Mouse (Mus musculus) liver, embryonic 12.5 days (tissue): ENCODE measurements around the gene Agbl4. TPM values are rescaled to one million over a fixed set of nuclear protein-coding genes. Genes with fewer than 3 reads are reported as not detected.

Experiments
- ATAC-seq: fragments of 200-750 bp; cut with Nextera tagmentation; 2 replicates; pipeline ENCODE4 v1.8.0; 2017; ENCODE audit warnings: moderate number of reproducible peaks, mild to moderate bottlenecking, moderate library complexity
- H3K27ac ChIP-seq: fragments of 300-500 bp; sonication (generic); 2 replicates; pipeline ENCODE4 v1.5.1; 2016; ENCODE audit warnings: mild to moderate bottlenecking
- H3K27me3 ChIP-seq: fragments of 300-500 bp; sonication (generic); replicated peaks from 2 replicates; pipeline ENCODE4 v1.6.1; 2016; ENCODE audit warnings: mild to moderate bottlenecking, moderate library complexity
- H3K36me3 ChIP-seq: fragments of 300-500 bp; sonication (generic); 2 replicates; pipeline ENCODE4 v1.6.1; 2016; ENCODE audit warnings: mild to moderate bottlenecking, moderate library complexity
- H3K4me1 ChIP-seq: fragments of 300-500 bp; sonication (generic); 2 replicates; pipeline ENCODE4 v1.6.1; 2016
- H3K4me2 ChIP-seq: fragments of 300-500 bp; sonication (generic); 2 replicates; pipeline ENCODE4 v1.6.1; 2016; ENCODE audit warnings: mild to moderate bottlenecking, moderate library complexity
- H3K4me3 ChIP-seq: fragments of 300-500 bp; sonication (generic); 2 replicates; pipeline ENCODE4 v1.5.1; 2016; ENCODE audit warnings: mild to moderate bottlenecking, moderate library complexity
- H3K9ac ChIP-seq: fragments of 300-500 bp; sonication (generic); 2 replicates; pipeline ENCODE4 v1.6.1; 2016; ENCODE audit warnings: mild to moderate bottlenecking, moderate library complexity
- H3K9me3 ChIP-seq: fragments of 300-500 bp; sonication (generic); replicated peaks from 2 replicates; pipeline ENCODE4 v1.6.1; 2016; ENCODE audit warnings: mild to moderate bottlenecking, moderate library complexity
- WGBS: fragments of 180-500 bp; shearing (Covaris S2); methylation state at CpG from one replicate; pipeline ENCODE4 v1.1.7; 2016; ENCODE audit not compliant: insufficient replicate concordance; 5-methylcytosine and 5-hydroxymethylcytosine counted together
- polyA plus RNA-seq: library from polyadenylated mRNA; unstranded; fragments of >200 nt; fragmentation: Nextera tagmentation; extraction: Ambion mirVana; gene quantifications from 2 replicates; pipeline ENCODE4 v1.2.1, GENCODE M21; 2016

Gene Agbl4
- polyA plus RNA-seq, 1 experiment from 2014 or later = not detected

GRCm38 (mm10) chr4:111417716-111418115, 1020.3 kb downstream of the Agbl4 start:
- Histone ChIP-seq H3K4me3 (no peak overlapping the region), H3K27me3 (peaks cover 27% of the 10 kb centered on the region), H3K27ac (no peak overlapping the region), H3K9ac (no peak overlapping the region), H3K36me3 (no peaks in the 10 kb centered on the region), H3K9me3 (no peaks in the 10 kb centered on the region), H3K4me1 (no peaks in the 10 kb centered on the region), H3K4me2 (no peak overlapping the region)
- WGBS = 70% methylated on average over 5 of the region's 5 CpGs
- ATAC-seq = no peak

DNA sequence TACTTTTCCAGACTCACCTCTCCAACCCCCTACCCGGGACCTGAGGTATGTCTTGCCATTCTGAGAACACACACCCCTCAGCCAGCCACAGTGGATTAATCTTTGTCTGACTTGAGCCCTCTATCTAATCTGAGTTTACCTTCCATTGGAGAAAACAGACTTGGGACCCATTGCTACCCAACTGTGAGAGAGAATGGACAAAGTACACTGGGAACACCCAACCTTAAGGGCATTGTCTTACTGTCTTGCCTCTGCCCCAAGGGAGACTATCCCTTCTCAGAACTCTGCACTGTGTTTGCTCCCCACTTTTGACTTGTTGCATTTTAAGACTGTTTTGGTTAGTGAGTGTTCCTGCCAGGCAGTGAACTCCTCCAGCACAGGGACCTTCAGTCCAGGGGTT, 1022.0 kb downstream of the Agbl4 start:
- no peaks in the 10 kb centered on the region for H3K9me3 ChIP-seq
- no peak overlapping the region for H3K9ac ChIP-seq
- H3K4me2 ChIP-seq = no peak overlapping the region
- H3K36me3 ChIP-seq = no peaks in the 10 kb centered on the region
- no peak for ATAC-seq
- peaks cover 22% of the 10 kb centered on the region for H3K27me3 ChIP-seq
- no peaks in the 10 kb centered on the region for H3K4me1 ChIP-seq
- H3K27ac ChIP-seq = no peak overlapping the region
- no peak overlapping the region for H3K4me3 ChIP-seq
- 61% methylated on average over 1 of the region's 1 CpGs for WGBS

- no peaks in the 10 kb centered on the region for H3K36me3 ChIP-seq
- ATAC-seq = no peak
- no peak overlapping the region for H3K9ac ChIP-seq
- peaks cover 17% of the 10 kb centered on the region for H3K27me3 ChIP-seq
- H3K4me1 ChIP-seq = no peaks in the 10 kb centered on the region
- H3K4me2 ChIP-seq = no peak overlapping the region
- no peak overlapping the region for H3K27ac ChIP-seq
- WGBS = 81% methylated on average over 3 of the region's 3 CpGs
- no peak overlapping the region for H3K4me3 ChIP-seq
- H3K9me3 ChIP-seq = no peaks in the 10 kb centered on the region
Observed at GRCm38 (mm10) chr4:111420031-111420430, 1022.6 kb downstream of the Agbl4 start.

DNA sequence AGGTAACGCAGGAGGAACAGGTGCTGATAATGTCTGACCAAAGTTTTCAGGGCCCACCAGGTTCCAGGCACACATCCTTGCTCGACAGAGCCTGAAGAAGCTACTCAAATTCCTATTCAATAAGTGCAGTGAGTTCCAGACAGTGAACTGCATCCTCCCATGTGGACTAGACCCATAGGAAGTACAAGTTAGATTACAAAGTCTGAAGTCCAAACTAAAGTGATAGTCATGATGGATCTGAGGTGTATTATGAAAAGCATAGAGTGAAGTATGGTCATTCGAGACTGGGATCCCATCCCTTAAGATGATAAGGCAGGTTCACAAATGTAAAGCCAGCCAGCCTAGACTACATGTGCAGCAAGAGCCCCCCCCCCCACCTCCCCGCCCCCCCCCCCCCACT, 1023.5 kb downstream of the Agbl4 start:
- H3K9ac ChIP-seq = no peak overlapping the region
- no peaks in the 10 kb centered on the region for H3K36me3 ChIP-seq
- H3K9me3 ChIP-seq = no peaks in the 10 kb centered on the region
- no peaks in the 10 kb centered on the region for H3K4me1 ChIP-seq
- no peak for ATAC-seq
- 54% methylated on average over 4 of the region's 4 CpGs for WGBS
- no peak overlapping the region for H3K27ac ChIP-seq
- no peak overlapping the region for H3K4me3 ChIP-seq
- H3K4me2 ChIP-seq = no peak overlapping the region
- peaks cover 8% of the 10 kb centered on the region for H3K27me3 ChIP-seq

- Histone ChIP-seq H3K36me3 (no peaks in the 10 kb centered on the region), H3K27me3 (no peaks in the 10 kb centered on the region), H3K4me3 (no peak overlapping the region), H3K4me1 (no peaks in the 10 kb centered on the region), H3K9ac (no peak overlapping the region), H3K9me3 (no peaks in the 10 kb centered on the region), H3K27ac (no peak overlapping the region), H3K4me2 (no peak overlapping the region)
- ATAC-seq = no peak
- WGBS = 60% methylated on average over 6 of the region's 6 CpGs
Observed at GRCm38 (mm10) chr4:111421785-111422184, 1024.3 kb downstream of the Agbl4 start.

DNA sequence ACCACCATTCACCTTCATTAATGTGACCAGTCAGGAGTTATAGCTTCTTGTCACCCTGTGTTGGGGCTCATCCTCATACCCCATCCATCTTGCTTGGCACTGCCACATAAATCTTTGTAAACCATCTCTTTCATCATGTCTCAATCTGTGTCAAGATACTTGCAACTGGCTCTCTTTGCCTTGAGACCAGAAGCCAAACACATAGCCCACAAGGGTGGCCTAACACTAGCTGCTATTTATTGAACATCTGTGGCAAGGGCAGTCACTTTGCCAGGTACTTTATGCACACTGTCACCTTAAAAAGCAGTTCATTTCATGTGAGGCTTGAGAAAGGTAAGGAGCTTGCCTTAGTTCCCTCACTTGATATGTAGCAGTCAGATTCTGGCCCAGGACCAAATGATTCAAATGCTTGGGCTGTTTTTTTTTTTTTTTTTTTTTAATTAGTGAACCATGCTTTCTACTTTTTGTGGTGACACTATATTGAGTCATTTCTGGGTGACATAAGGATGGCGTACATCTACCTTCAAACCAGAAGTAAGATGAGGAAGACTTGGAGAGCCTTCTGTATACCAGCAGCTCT, 1027.0 kb downstream of the Agbl4 start:
- no peak overlapping the region for H3K9ac ChIP-seq
- no peaks in the 10 kb centered on the region for H3K9me3 ChIP-seq
- H3K4me1 ChIP-seq = no peaks in the 10 kb centered on the region
- 63% methylated on average over 1 of the region's 1 CpGs for WGBS
- H3K36me3 ChIP-seq = no peaks in the 10 kb centered on the region
- H3K27me3 ChIP-seq = no peaks in the 10 kb centered on the region
- no peak overlapping the region for H3K4me3 ChIP-seq
- no peak overlapping the region for H3K27ac ChIP-seq
- ATAC-seq = no peak
- H3K4me2 ChIP-seq = no peak overlapping the region

- ATAC-seq = 0 out of 2 replicates have a peak, but pooled peaks have one; percentile 35
- Histone ChIP-seq H3K9ac (no peak overlapping the region), H3K27ac (no peak overlapping the region), H3K36me3 (no peaks in the 10 kb centered on the region), H3K4me1 (no peaks in the 10 kb centered on the region), H3K4me3 (no peak overlapping the region), H3K27me3 (no peaks in the 10 kb centered on the region), H3K9me3 (no peaks in the 10 kb centered on the region), H3K4me2 (no peak overlapping the region)
- WGBS = 35% methylated on average over 6 of the region's 6 CpGs
Observed at GRCm38 (mm10) chr4:111425170-111425569, 1027.7 kb downstream of the Agbl4 start.

DNA sequence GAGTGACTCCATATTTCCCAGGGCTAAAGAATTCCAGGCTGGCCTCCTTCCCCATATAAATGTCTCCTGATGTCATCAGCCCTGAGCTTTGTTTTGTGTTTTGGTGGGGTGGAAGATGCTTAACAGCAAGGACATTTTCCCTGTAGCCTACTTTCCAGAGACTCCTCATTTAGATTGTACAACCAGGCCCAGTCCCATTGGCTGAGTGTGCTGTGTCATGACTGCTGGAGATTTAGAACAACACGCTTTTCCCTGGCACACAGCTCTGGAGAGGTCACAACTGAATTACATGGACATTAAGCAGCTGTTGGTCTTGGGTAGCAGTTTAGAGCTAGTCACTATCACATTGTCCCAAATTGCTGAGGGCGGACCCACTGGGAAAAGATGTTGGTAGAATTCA, 1033.7 kb downstream of the Agbl4 start:
- WGBS = 62% methylated on average over 2 of the region's 2 CpGs
- no peak for ATAC-seq
- Histone ChIP-seq H3K4me3 (no peak overlapping the region), H3K27me3 (no peaks in the 10 kb centered on the region), H3K4me2 (no peak overlapping the region), H3K27ac (no peak overlapping the region), H3K36me3 (no peaks in the 10 kb centered on the region), H3K4me1 (no peaks in the 10 kb centered on the region), H3K9ac (no peak overlapping the region), H3K9me3 (no peaks in the 10 kb centered on the region)

DNA sequence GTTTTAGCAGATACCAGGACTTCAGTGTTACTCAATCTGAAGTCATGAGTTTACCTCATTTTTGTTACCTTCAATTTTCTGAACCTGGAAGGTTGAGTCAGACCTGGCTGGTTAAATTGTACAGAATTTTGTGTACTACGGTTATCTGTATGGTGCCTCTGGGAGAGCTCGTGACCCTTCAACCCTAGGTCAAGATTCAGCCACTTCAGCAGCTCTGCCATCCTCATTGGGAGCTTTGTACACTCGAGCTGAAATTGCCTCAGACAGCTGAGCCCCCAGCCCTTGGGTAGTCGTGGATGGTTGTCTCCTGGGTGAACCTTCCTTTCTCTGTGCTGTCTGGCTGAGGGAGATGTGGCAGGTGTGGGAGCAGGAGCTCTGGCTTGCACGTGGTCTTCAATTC, 1034.6 kb downstream of the Agbl4 start:
- Histone ChIP-seq H3K27ac (no peak overlapping the region), H3K36me3 (no peaks in the 10 kb centered on the region), H3K9ac (no peak overlapping the region), H3K4me3 (no peak overlapping the region), H3K9me3 (no peaks in the 10 kb centered on the region), H3K4me1 (no peaks in the 10 kb centered on the region), H3K27me3 (no peaks in the 10 kb centered on the region), H3K4me2 (no peak overlapping the region)
- ATAC-seq = no peak
- WGBS = 59% methylated on average over 5 of the region's 5 CpGs

DNA sequence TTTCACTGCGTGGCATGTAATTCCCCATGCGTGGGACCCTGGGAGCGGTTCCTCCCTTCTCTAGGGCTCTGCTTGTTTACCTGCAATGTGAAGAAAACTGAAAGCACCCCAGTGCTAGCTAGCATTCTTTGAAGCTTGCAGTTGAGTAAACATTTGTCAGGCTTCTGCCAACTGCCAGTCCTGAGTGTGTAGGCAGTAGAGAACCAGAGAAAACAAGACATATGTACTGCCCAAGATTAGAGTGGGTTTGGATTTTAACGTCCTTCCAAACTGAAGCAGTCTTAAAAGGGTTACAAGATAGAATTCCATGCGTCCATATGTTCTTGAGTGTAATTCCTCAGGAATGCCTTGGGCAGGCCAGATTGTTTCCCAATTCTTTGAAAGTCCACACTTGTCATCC, 1035.0 kb downstream of the Agbl4 start:
- Histone ChIP-seq H3K4me2 (no peak overlapping the region), H3K4me1 (no peaks in the 10 kb centered on the region), H3K27me3 (no peaks in the 10 kb centered on the region), H3K36me3 (no peaks in the 10 kb centered on the region), H3K9me3 (no peaks in the 10 kb centered on the region), H3K27ac (no peak overlapping the region), H3K9ac (no peak overlapping the region), H3K4me3 (no peak overlapping the region)
- 54% methylated on average over 5 of the region's 5 CpGs for WGBS
- no peak for ATAC-seq

DNA sequence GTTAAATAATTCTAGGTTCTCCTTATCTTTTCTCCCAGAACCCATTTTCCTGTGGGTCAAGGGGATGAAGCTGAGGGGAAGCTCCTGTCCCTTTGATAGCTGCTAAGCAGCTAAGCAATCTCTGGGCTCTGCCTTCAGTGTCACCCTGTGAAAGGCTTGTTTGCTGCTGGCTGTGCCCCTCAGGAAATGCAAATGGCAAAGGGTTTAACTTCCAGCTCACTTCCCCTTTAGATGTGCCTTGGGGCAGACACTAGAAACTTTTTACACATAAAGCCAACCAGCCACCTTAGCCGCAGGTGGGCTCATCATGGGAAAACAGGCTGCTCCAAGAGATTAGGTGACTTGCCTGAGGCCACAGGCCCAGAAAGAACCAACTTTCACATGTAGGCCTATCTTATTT, 1044.2 kb downstream of the Agbl4 start:
- Histone ChIP-seq H3K4me2 (no peak overlapping the region), H3K36me3 (no peaks in the 10 kb centered on the region), H3K27ac (no peak overlapping the region), H3K9me3 (peaks cover 9% of the 10 kb centered on the region; the same call in 1 of the 2 replicates), H3K4me1 (peaks cover 17% of the 10 kb centered on the region; the same call in 1 of the 2 replicates), H3K9ac (no peak overlapping the region), H3K4me3 (no peak overlapping the region), H3K27me3 (no peaks in the 10 kb centered on the region)
- ATAC-seq = no peak
- WGBS = 48% methylated on average over 1 of the region's 1 CpGs

DNA sequence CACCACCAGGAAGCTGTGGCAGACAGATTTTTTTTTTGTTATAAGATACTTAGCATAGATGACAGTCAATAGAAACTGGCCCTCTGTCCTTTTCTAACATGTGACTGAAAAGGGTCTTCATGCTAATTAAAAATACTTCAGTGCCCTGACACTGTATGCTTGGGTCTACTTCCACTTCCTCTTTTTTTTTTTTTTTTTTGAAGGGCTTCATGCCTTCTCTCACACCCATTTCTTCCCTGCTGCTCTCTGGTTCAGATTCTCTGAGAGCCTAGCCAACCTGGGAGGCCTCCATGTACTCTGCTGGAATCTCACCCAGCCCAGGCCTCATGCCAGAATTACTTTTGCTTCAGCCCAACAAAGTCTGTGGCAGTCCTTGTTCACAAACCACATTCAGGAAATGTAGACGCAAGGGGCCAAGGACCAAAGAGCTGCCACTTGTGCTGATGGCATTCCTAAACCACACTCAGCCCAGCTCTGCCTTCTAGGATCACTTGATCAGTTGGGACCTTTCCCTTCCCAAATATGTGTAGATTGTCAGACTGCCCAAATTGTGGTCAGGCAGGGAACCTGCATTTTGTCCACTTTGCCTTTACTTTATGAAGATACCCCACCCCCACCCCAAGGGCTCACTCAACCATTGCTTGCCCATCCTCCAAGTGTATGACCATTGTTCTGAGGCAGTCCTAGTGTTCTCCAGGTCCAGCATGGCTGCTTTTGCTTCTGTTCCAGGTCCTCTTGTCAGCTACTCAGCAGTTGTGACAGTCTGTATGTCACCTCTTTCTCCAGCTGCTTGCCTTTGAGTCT, 1045.2 kb downstream of the Agbl4 start:
- Histone ChIP-seq H3K4me3 (no peak overlapping the region), H3K27ac (no peak overlapping the region), H3K4me1 (peaks cover 17% of the 10 kb centered on the region; the same call in 1 of the 2 replicates), H3K9ac (no peak overlapping the region), H3K4me2 (no peak overlapping the region), H3K36me3 (no peaks in the 10 kb centered on the region), H3K27me3 (no peaks in the 10 kb centered on the region), H3K9me3 (peaks cover 9% of the 10 kb centered on the region; the same call in 1 of the 2 replicates)
- no peak for ATAC-seq
- WGBS = 34% methylated on average over 1 of the region's 1 CpGs
